Mouse (Mus musculus): Measurements from ENCODE around the gene Sppl2c.

Gene Sppl2c

GRCm38 (mm10) chr11:104237958-104238747 is 52.0 kb downstream of the Sppl2c start:
- no peak for DNase-seq (ENCODE audit: low spot score in 2 of 2)

All from left cerebral cortex, adult 9 months (tissue).